Mouse (Mus musculus) thymus, postnatal 36 days (tissue): ENCODE data around the gene Gm9376.

Source experiments
- DNase-seq, 2 experiments: peaks; one replicate each; pipeline ENCODE4 v3.0.0; 2022; ENCODE audit warnings: mixed read lengths in 2 of 2

The Gm9376 gene

DNA sequence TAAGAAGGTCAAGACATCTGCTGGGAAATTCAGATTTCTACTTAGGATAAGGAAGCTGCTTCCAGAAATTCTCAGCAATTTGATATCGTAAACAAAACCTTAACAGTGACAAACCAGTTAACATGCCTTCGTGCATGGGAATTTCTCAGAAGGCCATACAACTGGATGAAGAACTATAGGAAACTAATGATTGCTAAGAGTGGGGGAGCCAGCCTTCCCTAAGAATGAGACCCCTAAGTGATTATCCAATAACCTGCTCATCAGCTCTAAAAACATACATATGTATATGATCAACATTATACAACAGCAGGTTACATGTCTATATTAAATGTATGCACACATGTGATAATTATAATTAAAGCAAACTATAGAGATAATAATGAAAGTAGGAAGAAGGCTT lies at the start of gene Gm9376:
Gm9376 (plus strand) TSS at position 301 of the 400 bp plus-strand sequence.
- no peak for DNase-seq

DNA sequence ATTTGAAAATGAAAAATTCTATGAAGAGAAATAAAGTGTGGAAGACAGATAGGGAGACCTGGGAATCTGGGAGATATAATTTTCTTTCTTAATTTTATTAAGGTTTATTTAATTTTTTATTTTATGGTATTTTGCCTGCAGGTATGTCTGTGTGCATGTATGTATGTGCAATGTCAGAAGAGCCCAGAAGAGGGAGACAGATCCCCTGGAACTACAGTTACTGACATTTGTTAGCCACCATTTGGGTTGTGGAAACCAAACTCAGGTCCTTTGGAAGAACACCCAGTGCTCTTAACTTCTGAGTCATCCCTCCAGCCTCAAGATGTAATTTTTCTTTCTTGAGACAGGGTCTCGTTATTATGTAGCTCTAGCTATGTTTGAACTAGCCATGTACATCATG lies 45.9 kb upstream of the Gm9376 start:
- no peak for DNase-seq

DNA sequence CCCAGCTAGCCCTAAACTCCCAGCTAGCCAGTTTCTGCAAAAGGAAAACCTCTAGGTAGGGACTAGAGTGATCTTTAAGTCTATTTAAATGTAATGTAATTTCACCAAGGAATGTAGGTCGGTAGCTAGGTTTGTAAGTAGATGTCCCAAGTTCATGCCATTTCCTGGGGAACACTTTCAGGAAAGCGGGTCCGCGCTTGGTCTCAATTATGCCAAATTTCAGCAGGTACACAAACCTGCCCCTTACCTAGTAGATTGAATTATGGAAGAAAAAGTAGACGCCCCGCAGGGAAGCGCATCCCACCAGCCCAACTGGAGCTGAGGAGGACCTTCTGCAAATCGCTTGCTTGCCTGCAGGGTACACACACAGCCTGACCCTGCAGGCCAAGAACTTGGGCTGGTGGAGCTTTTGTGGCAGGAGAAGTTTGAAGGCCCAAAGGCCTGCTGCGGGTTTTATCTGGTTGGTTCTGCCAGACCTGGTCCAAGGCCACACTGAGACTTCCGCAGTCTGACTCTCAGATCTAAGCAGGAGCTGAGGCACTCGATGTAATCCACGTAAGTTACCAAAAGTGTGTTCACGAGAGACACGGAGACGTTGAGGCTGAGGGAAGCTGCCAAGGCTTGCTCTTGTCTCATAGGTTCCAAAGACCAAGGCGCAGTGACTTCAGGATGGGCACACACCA lies 41.6 kb upstream of the Gm9376 start:
- DNase-seq = no peak

DNA sequence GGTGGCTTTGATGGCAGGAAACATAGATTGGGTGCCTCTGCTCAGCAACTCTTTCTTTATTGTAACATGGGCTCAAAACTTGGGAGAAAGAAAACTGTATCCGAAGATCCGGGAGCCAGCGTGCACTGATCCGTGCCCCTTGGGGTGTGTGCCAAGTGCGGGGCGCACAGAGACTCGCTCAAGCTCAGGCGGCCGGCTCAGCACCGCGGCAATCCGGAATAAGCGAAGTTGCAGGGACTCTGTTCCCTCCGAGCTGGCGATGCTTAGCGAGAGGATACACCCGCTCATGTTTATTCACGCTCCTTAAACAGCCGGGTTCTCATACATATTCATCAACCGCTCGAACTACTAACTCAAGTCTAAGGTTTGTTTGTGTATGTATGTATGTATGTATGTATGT lies 40.8 kb upstream of the Gm9376 start:
- DNase-seq = no peak

DNA sequence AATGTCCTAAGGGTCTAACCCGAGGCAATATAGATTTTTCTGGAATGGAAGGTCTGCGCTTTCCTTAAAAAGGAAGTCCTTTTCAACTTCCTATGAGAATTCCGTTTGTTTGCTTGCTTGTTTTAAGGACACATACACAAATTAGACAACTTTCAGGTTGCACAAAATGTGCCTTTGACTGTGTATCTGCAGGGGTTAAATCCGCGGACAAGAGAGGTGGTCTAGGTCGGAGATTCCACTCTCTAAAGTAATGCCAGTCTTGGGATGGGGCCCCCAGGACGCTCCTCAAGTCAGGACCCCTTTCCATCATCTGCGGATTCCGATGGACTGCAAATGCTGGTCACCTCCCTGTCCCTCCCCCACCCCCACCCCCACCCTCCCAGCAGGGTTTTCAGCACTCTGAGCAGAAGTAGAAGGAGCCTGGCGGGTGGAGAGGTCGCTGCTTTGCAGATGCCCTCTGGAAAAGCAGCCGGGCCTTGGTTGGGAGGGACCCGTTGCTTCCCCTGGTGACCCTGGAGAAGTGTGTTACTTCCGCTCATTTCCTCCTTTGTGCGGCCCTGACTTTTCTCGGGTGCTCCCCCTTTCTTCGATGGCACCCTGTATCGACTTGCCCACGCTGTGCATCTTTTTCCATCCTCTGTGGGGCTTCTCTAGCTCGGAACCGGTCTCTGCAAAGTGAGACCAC lies 40.1 kb upstream of the Gm9376 start:
- no peak for DNase-seq

DNA sequence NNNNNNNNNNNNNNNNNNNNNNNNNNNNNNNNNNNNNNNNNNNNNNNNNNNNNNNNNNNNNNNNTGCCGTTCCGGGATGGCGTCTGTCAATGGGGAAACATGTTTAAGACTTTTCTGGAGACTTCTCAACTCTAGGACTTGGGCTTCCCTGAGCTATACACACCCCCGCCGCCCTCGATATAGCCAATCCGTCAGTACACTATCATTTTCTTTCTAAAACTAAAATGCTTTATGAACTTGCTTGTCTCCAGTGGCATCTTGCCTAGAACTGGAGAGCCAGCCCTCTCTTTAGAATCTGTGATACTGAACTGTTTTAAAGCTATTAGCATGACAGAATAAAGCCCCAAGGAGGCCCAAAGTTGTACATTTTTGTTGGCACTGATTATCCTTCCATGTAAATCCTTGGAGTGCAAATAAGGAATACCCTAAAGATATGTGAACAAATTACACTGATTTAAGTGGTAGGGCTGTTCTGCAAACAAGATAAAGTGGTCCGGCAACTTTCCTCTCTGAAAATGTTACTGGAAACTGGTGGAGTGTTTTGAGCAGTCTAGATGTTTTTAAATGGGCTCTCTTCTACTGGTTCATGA lies 34.3 kb upstream of the Gm9376 start:
- DNase-seq = no peak

DNA sequence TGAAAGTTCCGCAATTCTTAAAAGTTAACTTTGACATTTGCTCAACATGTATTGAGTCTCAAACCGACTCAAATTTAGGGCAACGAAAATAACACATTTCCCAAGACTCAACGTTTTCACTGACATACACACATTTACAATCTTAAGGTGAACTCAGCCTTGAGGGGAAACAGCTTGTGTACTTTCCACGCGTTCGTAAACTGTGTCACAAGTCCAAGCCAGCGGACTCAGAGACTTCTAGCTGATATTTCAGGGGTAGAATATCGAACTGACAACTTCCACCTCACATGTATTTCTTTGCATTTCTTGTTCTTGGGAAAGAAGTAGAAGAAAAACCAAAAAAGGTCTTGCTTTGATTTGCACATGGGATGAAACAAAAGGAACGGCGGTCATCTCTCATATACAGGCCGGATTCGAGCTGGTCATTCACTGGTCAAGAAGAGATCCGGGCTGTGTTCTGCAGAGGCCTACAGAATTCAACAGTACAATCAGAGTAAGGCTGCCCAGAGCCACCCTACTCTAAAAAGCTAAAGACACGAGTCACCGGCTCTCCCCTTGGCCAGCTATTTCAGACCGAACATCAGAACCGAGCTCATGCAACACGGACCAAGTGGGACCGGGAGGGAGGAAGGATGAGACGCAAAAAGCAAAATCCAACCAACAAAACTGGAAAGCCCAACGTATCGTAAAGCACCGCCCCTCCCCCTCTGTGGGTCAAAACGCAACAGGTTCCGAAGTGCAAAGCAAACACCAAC lies 32.8 kb upstream of the Gm9376 start:
- DNase-seq = no peak

DNA sequence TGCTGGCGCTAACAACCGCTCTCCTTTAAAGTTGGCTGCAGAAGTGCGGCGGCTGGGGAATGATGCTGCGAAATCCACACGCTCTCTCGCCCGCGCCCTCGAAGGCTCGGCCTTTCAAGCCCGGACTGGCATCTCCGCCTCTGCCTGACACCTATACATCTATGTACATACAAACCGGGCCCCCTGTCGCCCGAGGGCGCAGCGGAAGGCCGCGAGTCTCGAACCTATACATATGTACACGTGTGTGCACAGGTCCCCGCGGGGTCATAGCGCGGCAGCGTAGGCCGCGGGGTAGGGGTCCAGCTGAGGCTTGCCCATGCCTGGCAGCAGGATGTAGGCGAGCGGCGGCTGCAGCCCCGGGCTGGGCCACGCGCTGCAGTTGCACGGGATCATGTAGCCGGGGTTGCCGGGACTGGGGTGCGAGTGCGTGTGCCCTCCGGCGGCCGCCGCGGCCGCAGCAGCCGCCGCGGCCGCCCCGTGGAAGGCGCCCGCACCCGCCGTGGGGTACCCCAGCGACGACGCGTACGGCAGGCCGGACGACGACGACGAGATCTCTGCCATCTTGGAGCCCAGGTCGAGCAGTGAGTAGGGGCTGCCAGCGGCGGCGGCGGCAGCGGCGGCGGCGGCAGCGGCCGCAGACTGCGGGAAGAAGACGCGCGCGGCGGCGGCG lies 32.1 kb upstream of the Gm9376 start:
- peak in 1 of 2 experiments; percentile 20 for DNase-seq

DNA sequence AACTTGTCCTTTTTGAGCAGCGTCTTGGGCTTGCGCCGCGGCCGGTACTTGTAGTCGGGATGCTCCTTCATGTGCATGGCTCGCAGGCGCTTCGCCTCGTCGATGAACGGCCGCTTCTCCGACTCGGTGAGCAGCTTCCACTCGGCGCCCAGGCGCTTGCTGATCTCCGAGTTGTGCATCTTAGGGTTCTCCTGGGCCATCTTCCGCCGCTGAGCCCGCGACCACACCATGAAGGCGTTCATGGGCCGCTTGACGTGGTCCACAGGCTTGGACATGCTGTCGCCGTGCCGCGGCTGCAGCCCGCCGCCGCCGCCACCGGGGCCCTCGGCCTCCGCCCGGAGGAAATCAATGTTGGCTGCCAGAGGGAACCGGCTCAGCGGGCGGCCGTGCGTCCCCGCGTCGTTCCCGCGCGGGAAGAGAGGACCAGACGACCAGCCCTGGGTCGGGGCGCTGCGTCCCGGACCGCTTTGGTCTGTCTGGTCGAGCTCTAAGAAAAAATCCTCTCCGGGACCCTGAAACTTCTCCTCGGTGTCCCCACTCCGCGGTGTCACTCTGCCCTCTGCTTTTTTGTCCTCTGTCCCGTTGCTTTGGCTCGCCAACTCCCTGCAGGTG lies 31.3 kb upstream of the Gm9376 start:
- DNase-seq = peak; percentile 11 to 21

DNA sequence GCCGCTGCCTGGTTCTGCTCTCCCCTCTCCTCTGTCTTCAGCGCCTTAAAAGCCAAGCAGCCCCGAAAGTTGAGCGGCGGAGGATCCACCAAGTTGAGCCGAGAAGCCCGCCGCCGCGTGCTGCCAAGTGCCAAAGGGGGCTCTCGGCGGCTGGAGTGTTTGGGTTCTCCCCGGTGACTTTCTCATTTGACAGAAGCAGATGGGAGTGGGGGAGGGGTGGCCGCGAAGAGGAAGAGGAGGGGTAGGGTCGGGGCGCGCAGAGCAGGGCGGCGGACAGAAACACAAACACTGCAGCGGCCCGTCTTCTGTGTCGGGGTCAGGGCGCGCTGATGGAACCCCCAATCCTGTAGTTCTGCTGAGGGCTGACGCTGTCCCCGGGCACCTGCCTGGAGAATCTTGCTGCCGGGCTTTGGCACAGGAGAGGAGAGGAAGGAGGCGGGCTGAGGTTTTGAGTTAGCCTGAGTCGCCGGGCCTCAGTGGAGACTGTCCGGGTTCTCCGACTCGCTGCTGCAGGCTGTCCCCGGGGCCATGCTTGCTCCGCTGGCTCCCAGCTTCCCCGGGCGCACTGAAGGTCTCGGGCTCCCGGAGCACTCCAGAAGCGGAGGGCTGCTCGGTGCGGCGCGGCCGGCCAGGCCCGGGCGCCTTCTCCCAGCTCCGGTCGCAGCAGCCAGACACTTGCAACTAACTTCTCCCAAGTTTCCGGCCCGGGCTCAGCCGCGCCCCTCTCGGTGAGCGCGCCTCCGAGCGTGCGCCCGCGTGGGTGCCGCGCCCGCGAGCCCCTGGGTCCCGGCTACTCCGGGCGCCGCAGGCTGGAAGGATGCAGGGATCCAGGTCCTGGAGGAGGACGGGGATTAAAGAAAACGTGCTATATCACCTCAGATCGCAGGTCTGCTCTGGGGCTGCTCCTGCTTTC lies 30.5 kb upstream of the Gm9376 start:
- peak; percentile 19 to 27 for DNase-seq

DNA sequence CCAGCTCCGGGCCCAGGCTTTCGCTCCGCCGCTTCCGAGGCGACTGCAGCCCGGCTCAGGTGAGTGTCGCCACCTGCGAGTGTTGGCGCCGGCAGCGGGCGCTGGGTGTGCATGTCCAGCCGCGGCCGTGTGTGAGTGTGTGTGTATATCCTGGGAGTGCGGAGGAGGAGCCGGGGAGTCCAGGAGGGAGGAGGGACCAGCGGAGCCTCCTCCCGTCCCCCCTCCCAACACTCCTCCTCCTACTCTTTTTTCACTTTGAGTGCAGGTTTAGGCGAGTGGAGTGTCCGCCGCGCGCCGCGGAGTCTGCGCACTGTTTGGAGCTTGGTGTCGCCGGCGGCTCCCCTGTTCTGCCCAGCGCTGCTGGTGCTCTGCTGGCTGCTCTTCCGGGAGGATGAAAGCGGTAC lies 29.9 kb upstream of the Gm9376 start, which contains the start of gene Sox21:
Sox21 (minus strand) TSS at position 145 of the 404 bp plus-strand sequence.
- peak in 1 of 2 experiments; percentile 21 for DNase-seq

DNA sequence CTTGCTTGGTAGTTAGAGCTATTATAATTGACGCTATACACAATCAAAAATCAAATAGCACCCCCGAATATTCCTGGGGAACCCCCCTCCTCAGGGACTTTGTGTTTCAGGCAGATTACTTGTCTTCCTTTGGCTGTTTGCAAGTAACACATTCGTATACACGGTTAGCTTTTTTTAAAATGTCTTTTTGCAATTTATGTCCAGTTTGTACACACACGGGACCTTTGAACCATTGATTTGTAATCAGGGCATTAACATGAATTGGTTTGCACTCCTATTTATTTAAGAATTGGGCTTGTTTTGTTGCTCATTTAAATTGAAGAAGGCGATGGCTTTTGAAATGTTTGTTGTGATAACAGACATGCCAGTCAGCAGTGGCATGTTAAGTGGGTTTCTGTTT lies 29.0 kb upstream of the Gm9376 start:
- no peak for DNase-seq

DNA sequence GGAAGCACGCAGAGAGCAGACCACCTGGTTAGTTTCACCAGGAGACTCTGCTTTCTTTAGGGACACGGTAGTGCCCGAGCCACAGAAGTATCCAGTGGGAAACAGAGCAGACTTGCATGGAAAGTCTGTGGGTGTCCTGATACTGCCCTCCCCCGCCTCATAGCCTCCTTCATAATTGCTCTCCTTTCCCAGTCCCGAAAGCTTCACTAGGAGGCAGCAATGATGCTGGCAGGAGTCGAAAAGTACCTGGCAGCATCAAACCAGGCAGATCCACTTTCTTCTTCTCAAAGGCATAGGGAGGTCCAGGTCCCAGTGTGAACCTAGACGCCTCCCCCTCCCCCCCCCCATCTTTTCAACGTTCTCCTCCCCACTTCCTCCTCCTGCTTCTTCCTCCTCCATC lies 27.4 kb upstream of the Gm9376 start:
- no peak for DNase-seq

DNA sequence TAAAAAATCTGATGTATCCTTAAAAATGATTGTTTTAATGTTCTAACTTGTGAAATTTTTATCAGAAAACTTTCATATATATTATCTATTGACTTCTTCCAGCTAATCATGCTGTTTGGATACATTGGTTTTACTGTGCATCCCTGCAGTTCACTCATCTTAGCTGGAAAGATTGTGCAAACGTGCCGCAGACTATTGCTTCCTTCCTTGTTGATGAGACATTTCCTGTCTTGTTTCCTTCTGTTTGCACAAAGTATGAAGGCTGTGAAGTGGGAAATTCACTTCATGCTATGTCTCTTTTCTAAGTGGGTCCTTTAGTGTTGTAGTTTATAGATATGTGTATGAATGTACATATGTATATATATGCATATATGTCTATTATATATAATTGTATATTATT lies 25.3 kb upstream of the Gm9376 start:
- no peak for DNase-seq

DNA sequence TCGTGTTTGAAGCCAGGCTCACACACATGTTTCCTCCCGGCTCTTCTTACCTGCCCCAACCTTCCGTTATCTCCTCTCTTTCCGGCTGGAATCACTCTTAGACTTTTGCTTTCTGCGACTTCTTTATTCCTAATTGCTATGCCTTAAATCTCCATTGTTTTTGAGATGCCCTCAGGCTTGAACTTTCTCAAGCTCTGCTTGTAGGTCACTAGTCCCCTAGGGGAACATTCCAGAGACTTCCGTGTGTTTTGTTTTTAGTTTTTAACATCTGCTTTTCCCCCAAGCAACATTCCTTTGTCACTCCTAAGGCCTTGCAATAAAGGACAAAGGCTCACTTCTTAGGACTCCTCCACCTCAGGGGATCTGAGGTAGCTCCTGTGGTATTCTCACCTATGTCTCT lies 13.4 kb upstream of the Gm9376 start:
- DNase-seq = no peak

DNA sequence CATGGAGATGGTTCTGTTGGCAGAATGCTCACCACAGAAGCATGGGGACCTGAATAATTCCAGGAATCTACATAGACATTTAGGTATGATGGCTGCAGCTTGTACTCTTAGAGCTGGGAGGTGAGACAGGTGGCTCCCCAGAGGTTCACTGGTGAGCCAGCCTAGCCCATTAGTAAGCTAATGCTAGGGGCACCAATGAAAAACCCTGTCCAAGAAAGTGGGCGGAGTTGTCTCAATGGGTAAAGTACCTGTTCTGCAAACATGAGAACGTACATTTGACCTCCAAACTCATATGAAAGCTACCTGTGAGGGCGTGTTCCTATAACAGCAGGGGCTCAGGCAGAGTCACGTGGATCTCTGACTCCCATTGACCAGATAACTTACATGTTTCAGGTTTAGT lies 2.1 kb downstream of the Gm9376 start:
- DNase-seq = no peak

DNA sequence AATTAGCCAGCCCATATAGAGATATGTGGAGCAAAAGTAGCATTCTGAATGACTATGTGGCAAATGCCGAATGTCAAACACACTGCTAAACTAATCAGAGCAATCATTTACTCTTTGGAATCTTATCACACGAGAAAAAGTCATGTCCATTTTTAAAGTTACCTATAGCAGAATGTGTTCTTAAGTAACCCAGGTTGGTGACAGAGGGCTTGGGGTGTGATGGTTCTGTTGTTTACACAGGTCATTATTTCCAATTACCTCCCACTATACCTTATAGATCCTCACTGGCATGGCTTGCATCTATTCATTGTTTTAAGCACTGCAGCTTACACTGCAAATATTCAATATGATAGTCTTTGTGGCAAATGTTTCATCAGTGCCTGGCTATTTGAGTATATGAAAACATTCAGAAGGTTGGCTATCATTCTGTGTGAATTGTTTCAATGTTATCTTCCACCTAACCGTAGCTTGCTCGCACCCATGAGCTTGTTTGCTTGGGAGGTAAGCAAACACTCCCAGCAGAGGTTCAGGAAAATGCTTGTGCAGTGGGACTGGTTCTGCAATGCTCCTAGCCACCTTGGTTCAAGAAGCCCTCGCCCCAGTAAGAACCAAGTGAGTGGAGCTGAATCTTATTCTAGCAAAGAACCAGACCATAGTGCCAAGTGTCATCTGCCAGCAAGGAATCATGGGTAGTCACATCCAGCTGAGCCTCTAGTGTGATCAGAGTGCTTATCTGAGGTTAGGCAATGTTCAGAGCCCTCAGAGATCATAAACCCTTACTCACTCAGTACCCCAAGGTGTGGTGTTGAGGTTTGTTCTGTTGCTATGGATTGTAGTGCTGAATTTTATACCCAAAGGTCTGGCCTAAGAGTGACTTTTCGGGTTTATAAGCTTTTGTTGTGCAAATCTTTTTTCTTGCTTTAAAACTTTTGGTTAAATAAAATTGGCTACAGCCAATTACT lies 6.1 kb downstream of the Gm9376 start:
- no peak for DNase-seq

DNA sequence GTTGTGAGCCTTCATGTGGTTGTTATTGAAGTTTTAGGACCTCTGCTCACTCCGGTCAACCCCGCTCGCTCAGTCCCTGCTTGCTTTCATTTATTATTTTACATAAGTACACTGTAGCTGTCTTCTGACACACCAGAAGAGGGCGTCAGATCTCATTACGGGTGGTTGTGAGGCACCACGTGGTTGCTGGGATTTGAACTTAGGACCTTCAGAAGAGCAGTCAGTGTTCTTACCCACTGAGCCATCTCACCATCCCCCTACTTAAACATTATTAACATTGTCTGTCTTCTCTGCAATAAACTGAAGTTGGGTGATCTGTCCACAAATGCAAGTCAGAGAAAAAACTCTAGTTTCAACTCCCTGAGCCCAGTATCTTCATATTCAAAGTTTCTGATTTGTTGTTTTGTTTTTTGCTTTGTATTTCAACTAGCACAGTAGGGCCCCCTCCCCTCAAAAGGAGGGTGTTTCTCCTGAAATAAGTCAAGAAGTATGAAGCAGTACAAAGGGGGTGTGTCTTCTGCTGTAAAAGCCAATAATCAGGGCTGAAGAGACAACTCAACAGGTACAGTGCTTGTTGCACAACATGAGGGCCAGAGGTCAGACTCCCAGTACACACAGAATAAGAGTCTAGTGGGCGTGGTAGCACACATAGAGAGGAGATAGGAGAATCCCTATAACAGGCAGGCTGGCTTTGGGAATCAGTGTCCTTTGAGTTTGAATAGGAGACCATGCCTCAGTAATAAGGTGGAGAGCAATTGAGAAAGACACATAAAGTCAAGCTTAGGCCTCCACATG lies 11.1 kb downstream of the Gm9376 start:
- DNase-seq = no peak

DNA sequence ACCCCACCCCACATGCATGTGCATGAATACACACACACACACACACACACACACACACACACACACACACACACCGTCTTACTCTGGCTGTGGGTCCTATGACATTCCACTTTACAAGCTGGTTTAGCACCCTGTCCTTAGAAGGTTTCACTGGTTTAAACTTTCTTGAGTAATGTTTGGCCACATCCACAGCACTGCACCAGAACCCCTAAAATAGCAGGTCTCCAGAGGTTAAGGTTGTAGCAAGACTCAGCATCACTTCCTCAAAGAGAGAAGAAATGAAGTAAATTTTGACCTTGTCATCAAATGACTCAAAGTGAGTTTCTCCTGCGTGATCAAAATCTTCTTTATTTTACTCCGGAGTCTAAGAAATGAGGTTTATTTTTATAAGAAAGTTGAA lies 15.5 kb downstream of the Gm9376 start:
- no peak for DNase-seq
